Mouse (Mus musculus): ENCODE measurements around the gene Shisa5.

Shisa5 gene

DNA sequence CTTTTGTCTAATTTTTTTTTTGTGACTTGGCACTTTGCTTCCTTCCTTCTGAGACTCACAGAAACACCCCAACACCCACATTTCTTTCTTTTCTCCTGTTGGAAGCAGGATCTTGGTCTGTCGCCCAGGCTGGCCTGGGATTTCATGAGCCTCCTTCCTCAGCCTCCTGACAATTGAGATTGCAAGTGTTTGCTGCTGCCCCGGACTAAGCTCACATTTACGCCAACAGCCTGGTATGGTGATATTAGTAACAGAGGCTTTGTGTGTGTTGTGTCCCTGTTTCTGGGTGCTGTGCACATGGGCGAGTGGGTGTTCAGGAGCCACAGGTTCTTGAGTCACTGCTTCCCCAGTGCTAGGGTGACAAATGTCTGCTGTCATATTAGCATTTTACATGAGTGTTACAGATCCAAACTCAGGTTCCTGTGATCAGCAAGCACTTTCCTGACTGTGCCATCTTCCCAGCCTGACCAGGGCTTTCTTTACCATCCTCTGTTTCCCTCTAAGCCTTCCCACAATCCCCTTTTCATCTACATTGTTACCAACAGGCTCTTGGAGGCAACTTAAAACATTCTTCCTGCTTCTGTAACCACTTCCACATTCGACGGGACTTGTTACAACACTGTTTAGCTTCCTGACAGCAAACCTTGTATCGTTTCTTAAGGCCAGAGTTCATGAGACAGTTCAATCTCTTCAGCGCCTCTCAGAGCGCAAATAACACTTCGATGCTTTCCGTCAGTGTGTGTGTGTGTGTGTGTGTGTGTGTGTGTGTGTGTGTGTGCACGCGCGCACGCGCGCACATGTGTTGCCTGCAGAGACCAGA lies 15.3 kb upstream of the Shisa5 start:
- DNase-seq (ENCODE audit: low read depth, low spot score): no peak

DNA sequence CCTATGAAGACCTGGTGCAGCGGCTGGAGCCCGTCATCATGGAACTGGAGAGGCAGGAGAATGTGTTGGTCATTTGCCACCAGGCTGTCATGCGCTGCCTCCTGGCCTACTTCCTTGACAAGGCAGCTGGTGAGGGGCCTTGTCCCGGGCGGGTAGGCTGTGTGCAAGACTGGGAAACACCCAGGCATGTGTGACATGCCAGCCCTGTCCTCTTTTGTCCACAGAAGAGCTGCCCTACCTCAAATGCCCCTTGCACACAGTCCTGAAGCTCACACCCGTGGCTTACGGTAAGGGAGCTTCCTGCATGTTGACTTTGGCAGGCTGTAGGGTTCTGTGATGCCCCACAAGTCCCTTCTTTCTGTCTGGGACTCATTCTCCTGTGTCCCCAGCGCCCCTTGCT lies 10.8 kb upstream of the Shisa5 start:
- DNase-seq (ENCODE audit: low read depth, low spot score): no peak

DNA sequence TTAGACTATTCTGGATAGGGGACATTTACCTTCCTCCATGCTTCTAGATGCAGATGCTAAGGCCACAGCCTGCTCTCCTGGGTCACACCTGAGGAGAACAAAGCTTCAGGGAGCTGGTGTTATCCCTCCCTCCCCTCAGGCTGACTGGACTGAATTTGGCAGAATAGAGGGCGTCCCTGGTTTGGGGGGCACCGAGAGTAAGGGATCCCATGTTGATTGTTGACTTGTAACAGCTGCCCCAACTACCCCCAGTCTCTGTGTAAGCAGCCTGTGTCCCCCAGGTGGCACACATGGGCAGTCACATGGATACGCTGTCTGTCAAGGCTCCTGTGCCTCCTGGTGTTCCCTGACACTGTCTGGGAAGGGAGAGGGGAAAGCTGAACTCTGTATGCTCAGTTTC lies 9.9 kb upstream of the Shisa5 start:
- no peak for DNase-seq (ENCODE audit: low read depth, low spot score)

DNA sequence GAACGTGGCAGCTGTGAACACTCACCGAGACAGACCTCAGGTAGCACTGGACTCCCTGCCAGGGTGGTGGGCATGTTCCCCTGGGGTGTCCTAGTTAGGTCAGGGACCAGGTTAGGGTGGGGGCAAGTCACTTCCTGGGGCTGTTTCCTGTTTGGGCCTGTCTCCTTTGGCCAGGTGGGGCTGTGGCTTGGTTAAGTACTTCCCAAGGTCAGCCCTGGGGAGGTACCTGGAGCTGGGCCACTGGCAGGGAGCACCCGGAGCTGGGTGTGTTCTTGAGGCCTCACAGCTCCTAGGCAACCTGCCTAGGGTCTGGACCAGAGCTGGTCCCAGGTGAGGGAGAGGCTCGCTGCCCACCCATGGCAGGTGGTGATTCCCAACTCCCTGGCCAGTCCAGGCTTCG lies 9.4 kb upstream of the Shisa5 start:
- DNase-seq (ENCODE audit: low read depth, low spot score): no peak

DNA sequence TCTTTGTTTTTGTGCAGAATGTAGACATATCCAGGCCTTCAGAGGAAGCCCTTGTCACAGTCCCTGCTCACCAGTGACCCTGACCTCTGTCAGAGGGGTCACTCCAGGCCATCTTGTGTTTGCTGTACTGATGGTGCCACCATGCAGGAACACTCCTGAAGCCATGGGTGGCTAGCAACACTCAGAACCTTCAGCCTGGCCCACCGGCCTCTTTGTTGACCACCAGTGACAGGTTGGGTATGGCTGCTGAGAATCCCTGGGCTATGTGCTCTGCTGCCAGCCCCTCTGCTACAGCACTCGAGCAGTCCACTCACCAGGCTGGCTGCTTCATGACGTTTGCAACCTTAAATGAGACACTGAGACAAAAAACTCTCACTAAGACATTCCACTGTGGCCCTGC lies 8.1 kb upstream of the Shisa5 start:
- DNase-seq (ENCODE audit: low read depth, low spot score): no peak

DNA sequence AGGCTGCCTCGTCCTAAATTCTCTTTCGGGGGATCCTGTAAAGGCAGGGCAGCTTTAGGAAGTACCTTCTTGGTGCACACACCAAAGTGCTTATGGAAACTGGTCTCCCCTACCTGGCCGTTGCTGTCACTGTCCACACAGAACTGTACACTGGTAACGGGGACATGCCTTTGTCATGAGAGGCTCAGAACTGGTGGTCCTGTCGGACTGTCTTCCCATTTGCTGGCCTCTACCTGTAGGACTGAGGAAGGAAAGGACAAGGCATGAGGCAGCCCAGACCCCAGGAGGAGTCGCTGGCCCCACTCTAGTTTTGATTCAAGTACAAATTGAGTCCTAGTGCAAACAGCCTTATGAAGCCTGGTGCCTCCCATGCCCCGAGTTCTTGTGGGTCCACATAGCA lies 7.4 kb upstream of the Shisa5 start:
- no peak for DNase-seq (ENCODE audit: low read depth, low spot score)

DNA sequence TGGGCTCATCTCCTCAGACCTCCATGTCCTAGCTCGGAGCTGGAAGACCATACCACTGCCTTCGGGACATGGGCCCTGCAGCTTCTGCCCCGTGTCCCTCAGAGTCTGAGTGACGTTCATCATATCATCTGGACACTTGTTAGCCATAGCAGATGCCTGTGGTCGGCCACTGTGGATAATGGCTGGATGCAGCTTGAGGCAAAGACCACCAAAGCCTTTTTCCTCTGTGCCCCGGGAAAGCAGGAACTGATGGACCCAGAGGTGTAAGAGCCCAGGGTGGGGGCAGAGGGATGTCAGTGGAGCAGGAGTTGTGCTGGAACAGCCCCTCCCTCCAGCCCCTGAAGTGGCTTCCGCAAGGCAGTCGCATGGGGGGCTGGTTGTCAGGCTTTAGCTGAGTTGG lies 6.7 kb upstream of the Shisa5 start:
- DNase-seq (ENCODE audit: low read depth, low spot score): no peak

DNA sequence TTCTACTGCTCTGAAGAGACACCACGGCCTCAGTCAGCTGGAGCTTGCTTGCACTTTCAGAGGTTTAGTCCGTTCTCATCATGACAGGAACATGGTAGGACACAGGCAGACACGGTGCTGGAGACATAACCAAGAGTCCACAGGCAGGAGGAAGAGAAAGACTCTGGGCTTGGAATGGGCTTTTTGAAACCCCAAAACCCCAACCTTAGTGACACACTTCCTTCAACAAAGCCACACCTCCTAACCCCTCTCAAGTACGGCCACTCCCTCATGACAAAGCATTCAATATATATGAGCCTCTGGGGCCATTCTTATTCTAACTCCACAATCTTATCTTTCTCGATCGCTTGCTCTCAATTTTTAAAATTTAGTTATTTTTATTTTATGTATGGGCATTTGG lies 5.9 kb upstream of the Shisa5 start:
- DNase-seq (ENCODE audit: low read depth, low spot score): no peak

DNA sequence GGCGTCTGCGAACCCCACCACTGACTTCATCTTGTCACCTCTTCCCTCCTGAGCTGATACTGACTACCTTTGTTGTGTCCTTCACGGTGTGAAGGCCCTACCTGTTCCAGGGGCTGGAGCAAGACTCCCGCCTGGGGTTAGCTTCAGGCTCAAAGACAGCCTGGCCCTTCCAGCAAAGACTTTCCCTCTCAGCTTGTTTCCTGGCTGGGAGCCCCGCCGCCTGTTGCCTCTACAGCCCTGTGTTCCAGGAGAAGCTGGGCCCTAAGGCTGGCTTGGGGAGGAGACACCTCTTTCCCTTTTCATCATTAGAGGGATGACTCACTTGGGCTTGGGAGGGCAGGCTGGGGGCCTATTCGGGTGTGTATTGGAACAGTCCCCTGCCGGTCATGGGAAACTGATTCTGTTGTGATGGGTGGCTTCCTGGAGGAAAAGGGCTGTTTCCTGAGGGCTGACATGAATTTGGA lies 568 bp downstream of the Shisa5 start:
- DNase-seq (ENCODE audit: low read depth, low spot score): no peak

DNA sequence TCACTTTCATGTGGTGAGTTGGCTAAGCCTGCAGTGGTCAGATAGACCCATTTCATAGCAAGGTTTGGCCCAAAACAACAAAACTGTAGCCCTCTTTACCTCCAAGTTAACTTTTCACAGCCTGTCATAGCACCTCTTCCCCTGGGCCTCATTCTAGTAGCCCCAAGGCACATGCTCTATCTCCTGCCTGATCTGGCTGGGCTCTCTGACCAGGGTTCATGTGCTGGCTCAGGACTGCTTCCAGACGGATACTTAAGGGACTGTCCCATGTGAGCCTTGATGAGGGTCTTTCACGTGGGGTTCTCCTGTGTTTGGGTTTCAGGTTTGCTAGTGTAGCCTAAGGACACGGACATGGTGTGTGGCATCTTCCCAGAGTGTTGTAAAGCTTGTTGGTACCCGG lies 1.3 kb downstream of the Shisa5 start:
- DNase-seq (ENCODE audit: low read depth, low spot score): no peak

DNA sequence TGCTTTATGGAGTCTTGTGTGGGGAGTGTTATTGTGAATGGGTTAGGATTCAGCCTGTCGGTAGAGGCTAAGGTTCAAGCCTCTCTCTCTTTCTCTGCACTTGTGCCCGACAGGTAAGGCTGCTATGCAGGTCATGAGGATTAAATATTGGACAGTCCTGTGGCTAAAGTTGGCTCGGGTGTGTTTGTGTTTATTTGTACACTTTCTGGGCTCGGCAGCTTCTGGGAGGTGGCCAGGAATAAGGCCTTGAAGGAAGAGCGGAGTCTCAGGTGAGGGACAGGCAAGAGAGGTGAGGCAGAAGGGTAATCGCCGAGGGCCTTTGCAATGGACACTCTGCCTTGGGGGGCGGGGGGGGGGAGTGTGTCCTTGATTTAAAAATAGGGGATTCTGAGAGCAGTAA lies 1.9 kb downstream of the Shisa5 start:
- DNase-seq (ENCODE audit: low read depth, low spot score): no peak

DNA sequence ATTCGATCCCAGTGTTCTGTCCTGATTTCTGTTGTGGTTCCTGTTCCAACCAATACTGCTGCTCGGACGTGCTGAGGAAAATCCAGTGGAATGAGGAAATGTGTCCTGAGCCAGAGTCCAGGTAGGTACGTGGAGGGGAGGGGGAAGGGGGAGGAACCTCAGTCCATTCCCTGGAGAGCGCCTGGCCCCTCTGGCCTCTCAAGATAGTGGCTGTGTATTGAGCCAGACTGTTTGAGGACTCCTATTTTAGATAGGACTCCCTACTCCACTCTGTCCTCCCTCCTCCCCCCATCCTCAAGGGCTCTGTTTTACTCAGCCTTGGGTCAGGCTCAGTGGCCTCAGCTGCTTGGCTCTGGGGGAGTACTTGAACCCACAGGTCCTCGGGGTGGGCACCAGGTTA lies 2.5 kb downstream of the Shisa5 start:
- DNase-seq (ENCODE audit: low read depth, low spot score): no peak

DNA sequence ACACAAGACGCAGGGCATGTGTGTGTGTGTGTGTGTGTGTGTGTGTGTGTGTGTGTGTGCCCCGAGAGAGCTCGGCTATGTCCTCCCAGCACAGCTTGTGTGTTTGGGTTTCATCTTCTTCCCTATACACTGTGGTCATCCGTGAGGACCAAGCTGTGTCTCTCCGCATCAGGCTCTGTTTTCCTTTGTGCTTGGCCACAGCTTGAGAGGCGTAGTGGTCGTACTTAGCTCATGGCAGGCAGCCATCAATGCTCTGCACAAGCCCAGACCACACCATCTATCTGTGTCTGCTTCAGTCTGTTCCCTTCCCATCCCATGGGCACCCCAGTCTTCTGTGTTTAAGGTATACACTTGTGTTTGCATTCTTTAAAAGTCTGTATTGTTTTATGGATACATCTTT lies 3.0 kb downstream of the Shisa5 start:
- no peak for DNase-seq (ENCODE audit: low read depth, low spot score)

DNA sequence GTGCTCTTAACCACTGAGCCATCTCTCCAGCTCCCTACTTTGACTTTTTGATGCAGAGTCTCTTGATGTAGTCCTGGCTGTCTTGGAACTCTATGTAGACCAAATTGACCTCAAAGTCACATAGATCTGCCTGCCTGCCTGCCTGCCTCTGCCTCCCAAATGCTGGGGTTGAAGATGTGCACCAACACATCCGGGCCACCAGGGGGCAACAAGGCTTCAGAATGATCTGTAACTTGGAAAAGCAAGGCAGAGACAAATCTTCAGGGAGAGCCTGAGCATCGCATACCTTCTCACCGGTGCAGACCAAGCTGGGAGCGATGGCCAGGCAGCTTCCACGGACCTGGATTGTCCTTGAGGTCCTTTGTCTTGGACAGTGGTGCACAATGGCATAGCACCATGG lies 7.9 kb downstream of the Shisa5 start:
- peak; percentile 62 for DNase-seq (ENCODE audit: low read depth, low spot score)

DNA sequence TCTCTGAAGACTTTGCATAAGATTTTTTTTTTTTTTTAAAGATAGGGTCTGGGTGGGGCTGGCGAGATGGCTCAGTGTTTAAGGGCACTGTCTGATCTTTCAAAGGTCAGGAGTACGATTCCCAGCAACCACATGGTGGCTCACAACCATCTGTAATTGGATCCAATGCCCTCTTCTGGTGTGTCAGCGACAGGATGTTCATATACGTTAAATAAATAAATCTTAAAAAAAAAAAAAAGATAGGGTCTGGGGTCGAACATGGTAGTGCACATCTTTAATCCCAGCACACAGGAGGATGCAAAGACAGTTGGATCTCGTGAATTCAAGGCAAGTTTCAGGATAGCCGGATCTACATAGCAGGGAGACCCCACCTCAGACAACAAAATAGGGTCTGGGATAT lies 11.0 kb downstream of the Shisa5 start:
- no peak for DNase-seq (ENCODE audit: low read depth, low spot score)

DNA sequence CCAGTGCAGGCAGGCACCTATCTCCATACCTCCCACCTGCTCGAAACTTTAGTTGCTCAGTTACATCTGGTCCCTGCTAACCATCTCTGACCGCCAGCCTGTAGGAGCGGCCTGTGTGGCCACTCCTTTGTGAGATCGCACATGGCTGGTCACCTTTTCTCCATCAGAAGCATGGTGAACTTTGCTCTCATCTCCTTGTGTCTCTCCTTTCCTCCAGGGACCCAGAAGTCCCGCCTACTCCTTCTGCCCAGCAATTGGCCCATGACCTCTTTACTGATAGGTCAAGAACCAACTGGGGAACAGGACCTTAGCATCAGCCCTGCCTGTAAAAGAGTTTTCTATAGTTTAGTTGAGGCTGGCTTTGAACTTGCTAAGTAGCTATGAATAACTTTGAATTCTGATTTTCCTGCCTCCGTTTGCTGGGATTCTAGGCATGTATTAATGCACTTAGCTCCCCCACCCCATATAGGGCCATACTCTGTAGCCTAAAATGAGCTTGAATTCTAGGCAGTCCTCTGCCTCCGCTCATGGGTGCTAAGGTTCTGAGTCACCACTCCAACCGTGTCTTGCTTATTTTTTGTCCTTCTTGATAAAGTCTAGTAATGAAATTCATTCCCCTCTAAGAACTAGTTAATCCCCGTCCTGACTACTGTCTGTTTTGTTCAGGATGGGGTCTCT lies 11.8 kb downstream of the Shisa5 start:
- no peak for DNase-seq (ENCODE audit: low read depth, low spot score)

DNA sequence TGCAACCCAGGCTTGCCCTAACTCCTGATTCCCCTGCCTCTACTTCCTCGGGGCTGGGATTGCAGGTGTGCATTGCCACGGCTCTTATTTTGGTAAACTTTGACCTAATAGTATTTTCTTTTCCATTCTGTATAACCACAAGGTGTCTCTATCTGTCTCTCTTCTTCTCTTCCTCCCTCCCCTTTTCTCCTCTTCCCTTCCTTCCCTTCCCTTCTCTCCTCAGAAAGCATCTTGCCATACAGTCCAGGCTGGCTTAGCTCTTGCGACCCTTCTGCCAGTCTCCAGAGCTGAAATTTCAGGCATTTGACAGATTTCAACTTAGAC lies 12.3 kb downstream of the Shisa5 start:
- no peak for DNase-seq (ENCODE audit: low read depth, low spot score)

DNA sequence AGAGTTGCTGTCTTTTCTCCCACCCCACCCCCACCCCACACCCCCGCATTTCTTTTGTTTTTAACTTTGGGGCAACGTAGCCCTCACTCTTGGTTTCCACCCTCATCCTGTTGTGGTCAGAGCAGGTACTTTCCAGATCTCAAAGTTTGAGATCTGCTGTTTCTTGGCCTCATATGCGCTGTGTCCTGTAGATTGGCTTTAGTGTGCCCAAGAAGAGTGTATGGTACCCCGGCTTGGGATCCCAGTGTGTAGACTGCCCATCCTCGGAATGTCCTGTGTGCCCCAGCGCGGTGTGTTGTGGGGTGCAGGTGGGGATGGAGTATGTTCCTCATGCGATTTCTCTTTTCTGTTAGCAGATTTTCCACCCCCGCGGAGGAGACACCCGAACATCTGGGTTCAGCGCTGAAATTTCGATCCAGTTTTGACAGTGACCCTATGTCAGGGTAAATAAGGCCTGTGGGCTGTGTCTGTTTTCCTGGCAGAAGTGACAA lies 12.7 kb downstream of the Shisa5 start:
- DNase-seq (ENCODE audit: low read depth, low spot score): no peak

DNA sequence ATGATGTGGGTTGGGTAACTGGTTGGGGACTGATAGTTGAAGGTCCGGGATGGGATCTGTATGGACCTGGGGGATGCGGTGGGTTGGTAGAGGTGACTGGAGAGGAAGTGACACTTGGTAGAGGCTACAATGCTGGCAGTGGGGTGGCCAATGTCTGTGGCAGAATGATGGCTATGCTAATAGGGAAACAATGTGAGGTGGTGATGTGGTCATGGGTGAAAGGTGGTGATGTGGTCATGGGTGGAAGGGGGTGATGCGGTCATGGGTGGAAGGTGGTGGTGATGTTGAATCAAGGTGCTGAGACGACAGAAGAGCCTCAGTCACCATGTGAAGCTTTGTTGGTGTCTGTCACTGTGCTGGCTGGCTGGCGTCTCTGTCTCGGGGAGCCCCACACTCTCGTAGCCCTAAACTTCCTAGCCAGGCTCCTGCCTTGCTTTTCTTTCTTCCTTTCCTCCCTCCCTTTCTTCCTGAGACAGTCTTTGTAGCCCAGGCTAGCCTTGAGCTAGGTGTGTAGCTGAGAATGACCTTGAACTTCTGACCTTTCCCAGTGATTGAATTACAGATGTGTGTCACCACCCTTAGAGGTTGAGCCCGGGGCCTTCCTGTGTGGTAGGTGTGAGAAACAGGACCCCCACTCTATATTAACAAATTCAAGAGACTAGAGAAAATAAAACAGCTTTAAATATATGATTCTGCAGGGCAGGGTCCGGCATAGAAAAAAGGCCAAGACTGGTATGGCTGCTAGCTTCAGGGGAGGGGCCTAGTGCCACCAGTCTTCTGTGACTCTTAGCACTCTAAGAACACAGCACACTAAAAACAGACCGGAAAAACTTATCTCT lies 13.5 kb downstream of the Shisa5 start:
- DNase-seq (ENCODE audit: low read depth, low spot score): no peak

DNA sequence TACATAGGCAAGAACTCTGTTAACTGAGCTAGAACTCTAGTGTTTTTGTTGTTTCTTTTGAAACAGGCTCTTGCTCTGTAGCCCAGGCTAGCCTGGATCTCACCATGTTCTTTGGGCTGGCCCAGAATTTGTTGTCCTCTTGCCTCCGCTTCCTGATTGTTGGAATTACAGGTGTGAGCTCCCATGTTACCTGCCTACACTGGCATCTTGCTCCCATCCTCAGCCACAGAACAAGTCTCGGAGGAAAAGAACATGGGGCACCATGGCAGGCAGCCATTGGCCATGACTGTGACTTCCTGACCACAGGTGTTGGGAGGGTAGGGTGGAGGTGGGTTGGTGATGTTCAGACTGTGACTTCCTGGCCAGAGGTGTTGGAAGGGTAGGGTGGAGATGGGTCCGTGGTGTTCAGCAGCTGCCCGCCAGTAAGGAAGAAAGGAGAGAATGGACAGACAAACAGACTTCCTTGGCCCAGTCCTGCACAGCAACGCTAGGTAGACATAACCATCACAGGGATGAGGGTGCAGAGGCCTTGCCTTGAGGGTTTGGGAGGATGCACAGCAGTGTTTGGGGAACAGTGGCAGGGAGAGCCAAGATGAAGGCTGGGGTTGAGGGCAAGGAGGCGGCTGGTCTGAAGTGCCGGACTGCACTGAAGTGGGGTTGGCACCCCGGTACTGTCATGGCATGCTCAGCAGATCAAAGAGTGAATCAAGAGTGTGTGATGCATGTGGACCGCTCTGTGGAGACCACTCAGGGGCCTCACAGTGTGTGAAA lies 14.3 kb downstream of the Shisa5 start:
- DNase-seq (ENCODE audit: low read depth, low spot score): no peak

DNA sequence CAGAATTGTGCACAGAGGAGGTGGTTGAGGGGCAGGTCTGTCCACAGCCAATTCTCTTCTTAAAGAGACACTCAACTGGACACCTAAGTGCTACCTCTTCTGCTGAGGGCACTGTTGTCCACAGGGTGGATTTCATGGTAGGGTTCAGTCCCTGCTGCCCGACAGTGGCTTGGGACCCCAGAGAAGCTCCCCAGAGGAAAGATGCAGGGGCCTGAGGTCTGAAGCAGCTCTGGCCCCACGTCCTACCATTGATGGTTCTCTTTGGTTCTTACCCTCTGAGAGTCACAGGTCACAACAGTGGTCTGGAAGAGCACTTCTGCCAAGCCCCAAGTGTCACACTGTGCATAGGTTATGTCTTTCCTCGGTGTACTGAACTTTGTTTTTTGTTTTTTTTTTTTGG lies 15.0 kb downstream of the Shisa5 start:
- no peak for DNase-seq (ENCODE audit: low read depth, low spot score)

DNA sequence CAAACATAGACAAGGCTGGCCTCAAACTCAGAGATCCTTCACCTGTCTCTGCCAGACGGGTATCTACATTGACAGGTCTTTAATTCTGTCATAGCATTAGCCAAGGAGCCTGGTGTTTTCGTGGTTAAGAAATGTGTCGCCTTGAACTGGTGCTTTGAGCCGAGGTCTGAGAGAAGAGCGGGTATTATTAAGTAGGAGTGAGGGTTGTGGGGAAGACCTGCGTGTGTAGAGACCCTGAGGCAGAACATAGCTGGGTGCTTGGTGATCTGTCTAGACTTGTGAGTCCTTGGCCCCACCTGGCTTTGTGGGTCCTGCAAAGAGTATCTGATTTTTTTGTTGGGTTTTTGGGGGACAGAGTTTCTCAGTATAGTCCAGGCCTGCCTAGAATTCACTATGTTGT lies 15.5 kb downstream of the Shisa5 start:
- no peak for DNase-seq (ENCODE audit: low read depth, low spot score)
